Comparison of ENCODE assay signal across 8 mouse cellular contexts in genomic region chr1:179174241-179174640, GRCm38 (mm10).
"Had no signal": no experiment of that assay in that cellular context is flagged by ENCODE, and none has a peak within 500 bp of the region (broad histone marks: within the 10 kb centered on the region; RNA-seq: fewer than 3 reads in every experiment).

No protein-coding gene starts in this region.

- DNase-seq: liver, postnatal 0 days; lung, adult 2 months; lung, postnatal 14 days; lung, postnatal 36 days; right cerebral cortex, postnatal 14 days; thymus, adult 2 months; thymus, postnatal 25 days; thymus, postnatal 4 days had no signal
